Mouse (Mus musculus) limb, embryonic 14.5 days (tissue): ENCODE data around the gene Btn2a2. TPM values are rescaled to one million over a fixed set of nuclear protein-coding genes. Genes with fewer than 3 reads are reported as not detected.
A peak's percentile ranks its signal among the peaks of the same experiment; 100 is the strongest.

Experiments used
- ATAC-seq: fragments of 200-750 bp; cut with Nextera tagmentation; 2 replicates; pipeline ENCODE4 v1.8.0; 2017; ENCODE audit warnings: low read depth, moderate number of reproducible peaks, moderate TSS enrichment; ENCODE audit not compliant: low FRiP score
- DNase-seq: peaks from one replicate; pipeline ENCODE4 v3.0.0-alpha.2; 2015; ENCODE audit warnings: low spot score
- H3K27ac ChIP-seq: fragments of 300-500 bp; sonication (generic); replicated peaks from 2 replicates; pipeline ENCODE4 v1.5.1; 2014; ENCODE audit warnings: low read depth, mild to moderate bottlenecking, low read length, moderate library complexity, mixed read lengths
- H3K27me3 ChIP-seq: fragments of 300-500 bp; sonication (generic); 2 replicates; pipeline ENCODE4 v1.6.1; 2014; ENCODE audit warnings: low read length, mixed read lengths; ENCODE audit not compliant: control insufficient read depth, insufficient read depth
- H3K36me3 ChIP-seq: fragments of 300-500 bp; sonication (generic); 2 replicates; pipeline ENCODE4 v1.6.1; 2014; ENCODE audit warnings: mild to moderate bottlenecking, low read length, moderate library complexity, mixed read lengths; ENCODE audit not compliant: control insufficient read depth, insufficient read depth
- H3K4me1 ChIP-seq: fragments of 300-500 bp; sonication (generic); 2 replicates; pipeline ENCODE4 v1.6.1; 2014; ENCODE audit warnings: antibody characterized with exemption, low read length, mixed read lengths; ENCODE audit not compliant: control insufficient read depth, insufficient read depth
- H3K4me2 ChIP-seq: fragments of 300-500 bp; sonication (generic); replicated peaks from 2 replicates; pipeline ENCODE4 v1.6.1; 2014; ENCODE audit warnings: low read depth, mild to moderate bottlenecking, low read length, moderate library complexity; ENCODE audit not compliant: severe bottlenecking
- H3K4me3 ChIP-seq: fragments of 300-500 bp; sonication (generic); replicated peaks from 2 replicates; pipeline ENCODE4 v1.5.1; 2014; ENCODE audit warnings: low read length
- H3K9ac ChIP-seq: fragments of 300-500 bp; sonication (generic); 2 replicates; pipeline ENCODE4 v1.6.1; 2014; ENCODE audit warnings: mild to moderate bottlenecking, low read depth, low read length, moderate library complexity; ENCODE audit not compliant: severe bottlenecking
- H3K9me3 ChIP-seq: fragments of 300-500 bp; sonication (generic); 2 replicates; pipeline ENCODE4 v1.6.1; 2016; ENCODE audit warnings: low read length; ENCODE audit not compliant: control insufficient read depth
- POLR2A ChIP-seq: fragments of 200-500 bp; IDR thresholded peaks from 2 replicates; pipeline ENCODE4 v1.8.0; 2012; ENCODE audit warnings: inconsistent platforms, mild to moderate bottlenecking, moderate library complexity, borderline replicate concordance; ENCODE audit not compliant: insufficient read depth, insufficient read length; ENCODE audit errors: extremely low read depth
- WGBS: fragments of 180-500 bp; shearing (Covaris S2); extraction: QIAGEN DNeasy Blood & Tissue Kit; methylation state at CpG from one replicate; pipeline ENCODE4 v1.1.7; 2014; 5-methylcytosine and 5-hydroxymethylcytosine counted together
- polyA plus RNA-seq, 2 experiments: library from polyadenylated mRNA; depleted of rRNA in 1 of 2; stranded (reverse) in 1 of 2; unstranded in 1 of 2; fragments of >200 nt; fragmentation: Nextera tagmentation in 1 of 2; extraction: Ambion mirVana in 1 of 2; gene quantifications; 2 replicates each; pipeline versions ENCODE4 v1.2.1 to v1.2.3; 2012 to 2014

Btn2a2 gene
- polyA plus RNA-seq, 2 experiments = 0.62 to 0.89 TPM

- ATAC-seq (no peak), DNase-seq (no peak)
- Histone ChIP-seq H3K4me1 (peaks cover 6% of the 10 kb centered on the region), H3K4me2 (peak overlapping the region; percentile 40), H3K36me3 (no peaks in the 10 kb centered on the region), H3K27ac (no peak overlapping the region), H3K27me3 (no peaks in the 10 kb centered on the region), H3K9me3 (no peaks in the 10 kb centered on the region), H3K4me3 (peak overlapping the region; percentile 36), H3K9ac (peak overlapping the region; percentile 28; the same call in 1 of the 2 replicates)
- WGBS = 1% methylated on average over 10 of the region's 10 CpGs
- TF ChIP-seq POLR2A = no peak
These were observed 37.2 kb upstream of the Btn2a2 start for GRCm38 (mm10) chr13:23525901-23526300.

- Histone ChIP-seq H3K9me3 (no peaks in the 10 kb centered on the region), H3K27me3 (no peaks in the 10 kb centered on the region), H3K27ac (no peak overlapping the region), H3K9ac (no peak overlapping the region), H3K4me2 (no peak overlapping the region), H3K4me1 (peaks cover 6% of the 10 kb centered on the region), H3K36me3 (no peaks in the 10 kb centered on the region), H3K4me3 (no peak overlapping the region)
- TF ChIP-seq POLR2A = no peak
- WGBS = 10% methylated on average over 5 of the region's 5 CpGs
- no peak for ATAC-seq
- DNase-seq = peak; percentile 85
These were observed 36.0 kb upstream of the Btn2a2 start for GRCm38 (mm10) chr13:23524654-23525053.

GRCm38 (mm10) chr13:23523976-23524375, 35.3 kb upstream of the Btn2a2 start:
- no peaks in the 10 kb centered on the region for H3K27me3 ChIP-seq
- H3K36me3 ChIP-seq = no peaks in the 10 kb centered on the region
- no peak for TF ChIP-seq POLR2A
- no peak overlapping the region for H3K27ac ChIP-seq
- no peak overlapping the region for H3K4me3 ChIP-seq
- ATAC-seq (no peak), DNase-seq (no peak)
- no peak overlapping the region for H3K4me2 ChIP-seq
- no peaks in the 10 kb centered on the region for H3K9me3 ChIP-seq
- WGBS = 59% methylated on average over 5 of the region's 5 CpGs
- H3K9ac ChIP-seq = no peak overlapping the region
- H3K4me1 ChIP-seq = peaks cover 3% of the 10 kb centered on the region

GRCm38 (mm10) chr13:23521703-23522102, 33.0 kb upstream of the Btn2a2 start:
- no peak overlapping the region for H3K27ac ChIP-seq
- 0 out of 2 replicates have a peak overlapping the region, but pooled peaks have one; percentile 3 for H3K4me2 ChIP-seq
- TF ChIP-seq POLR2A = no peak
- H3K9ac ChIP-seq = no peak overlapping the region
- H3K9me3 ChIP-seq = no peaks in the 10 kb centered on the region
- peak; percentile 5; the same call in 1 of the 2 replicates for ATAC-seq
- DNase-seq = peak; percentile 85
- no peaks in the 10 kb centered on the region; the same call in 1 of the 2 replicates for H3K4me1 ChIP-seq
- under 1% methylated on average over 14 of the region's 14 CpGs for WGBS
- no peaks in the 10 kb centered on the region for H3K27me3 ChIP-seq
- no peak overlapping the region for H3K4me3 ChIP-seq
- no peaks in the 10 kb centered on the region for H3K36me3 ChIP-seq

- Histone ChIP-seq H3K4me2 (peak overlapping the region; percentile 73), H3K9ac (no peak overlapping the region), H3K9me3 (no peaks in the 10 kb centered on the region), H3K36me3 (no peaks in the 10 kb centered on the region), H3K4me3 (peak overlapping the region; percentile 52), H3K27ac (0 out of 2 replicates have a peak overlapping the region, but pooled peaks have one; percentile 48), H3K27me3 (no peaks in the 10 kb centered on the region), H3K4me1 (0 out of 2 replicates have a peak, but pooled peaks cover 4% of the 10 kb centered on the region)
- WGBS = under 1% methylated on average over 10 of the region's 10 CpGs
- DNase-seq = peak; percentile 94
- 0 out of 2 replicates have a peak, but pooled peaks have one; percentile 14 for ATAC-seq
- no peak for TF ChIP-seq POLR2A
These were observed 30.8 kb upstream of the Btn2a2 start for GRCm38 (mm10) chr13:23519416-23519815.
